Mouse (Mus musculus): ENCODE data around the gene Mtmr12. TPM values are rescaled to one million over a fixed set of nuclear protein-coding genes. Genes with fewer than 3 reads are reported as not detected.
A peak's percentile ranks its signal among the peaks of the same experiment; 100 is the strongest.

Gene Mtmr12
- total and polyA plus RNA-seq, 2 experiments from 2014 or later: 5.5 to 13.1 TPM

DNA sequence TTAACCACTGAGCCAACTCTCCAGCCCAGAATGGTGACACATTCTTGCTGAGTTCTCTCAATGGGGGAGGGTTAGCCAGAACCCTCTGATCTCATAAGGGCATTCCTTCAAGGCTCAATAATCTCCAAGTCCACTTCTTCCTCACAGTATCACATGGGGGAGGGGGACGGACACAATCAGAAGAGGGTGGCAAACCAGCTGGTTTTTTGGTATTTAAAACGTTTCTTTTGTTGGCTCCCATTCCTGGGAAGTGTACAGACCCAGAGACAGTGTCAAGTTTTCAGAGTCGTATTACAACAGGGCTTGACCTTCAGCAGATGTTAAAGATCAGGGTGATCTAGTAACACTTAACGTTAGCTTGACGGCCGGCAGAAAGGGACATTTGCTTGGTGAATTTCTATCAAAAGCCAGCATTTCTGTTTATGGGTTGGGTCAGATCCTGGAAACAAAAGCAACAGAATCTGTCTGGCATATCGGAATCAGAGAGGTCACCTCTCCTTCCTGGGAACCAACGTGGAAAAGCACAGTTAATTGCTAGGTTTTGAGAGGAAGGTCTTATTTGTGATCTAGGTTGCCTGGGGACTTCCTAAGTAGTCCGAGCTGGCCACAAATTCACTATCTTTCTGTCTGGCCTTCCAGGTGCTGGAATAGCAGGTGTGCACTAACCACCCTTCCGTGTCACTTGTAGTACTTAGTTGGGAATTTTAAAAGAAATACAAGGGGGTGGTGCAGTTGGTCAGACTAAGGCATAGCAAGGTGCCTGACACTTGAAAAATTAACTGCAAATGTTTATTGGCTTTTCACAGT lies 1.1 kb upstream of the Mtmr12 start:
- 52% methylated on average over 10 of the region's 10 CpGs for WGBS

DNA sequence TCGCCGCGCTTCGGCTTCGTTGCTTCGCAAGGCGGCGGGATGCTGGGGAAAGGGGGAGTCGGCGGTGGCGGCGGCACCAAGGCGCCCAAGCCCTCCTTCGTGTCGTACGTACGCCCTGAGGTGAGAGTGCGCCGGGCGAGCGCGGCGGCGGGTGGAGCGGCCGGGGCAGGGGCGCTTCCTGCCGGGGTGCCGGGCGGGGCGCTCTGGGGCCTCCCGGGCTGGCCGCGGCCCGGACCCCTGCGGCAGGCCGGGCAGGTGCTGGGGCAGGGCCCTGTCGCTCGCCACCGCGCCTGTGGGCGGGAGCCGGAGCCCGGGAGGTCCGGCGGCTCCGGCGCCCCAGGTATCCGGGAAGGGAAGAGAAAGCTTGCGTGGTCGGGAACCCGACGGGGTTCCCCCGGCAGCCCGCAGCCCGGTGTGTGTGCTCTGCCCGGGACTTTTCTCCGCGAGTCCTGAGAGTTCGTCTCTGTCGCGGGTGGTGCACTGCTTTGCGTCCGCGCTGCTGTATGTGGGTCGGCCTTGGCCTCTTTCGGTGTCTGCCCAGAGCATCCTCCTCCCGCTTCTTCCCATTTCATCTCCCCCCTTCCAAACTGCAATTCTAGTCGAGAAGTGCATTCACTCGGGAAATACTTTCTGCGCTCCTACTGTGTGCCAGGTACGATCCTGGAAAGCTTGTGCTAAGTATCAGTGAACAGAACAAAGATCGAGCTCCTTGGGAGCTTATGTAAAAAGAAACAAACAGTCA lies 503 bp downstream of the Mtmr12 start:
- peak overlapping the region; percentile 92 for H3K9ac ChIP-seq
- peak; percentile 77 for ATAC-seq
- H3K4me2 ChIP-seq (ENCODE audit: low read depth): peak overlapping the region; percentile 67
- H3K9me3 ChIP-seq (ENCODE audit: low read length): no peaks in the 10 kb centered on the region
- peak overlapping the region; percentile 92 for H3K4me3 ChIP-seq (ENCODE audit: low read depth, low read length)
- peak; percentile 58 for DNase-seq
- no peaks in the 10 kb centered on the region for H3K36me3 ChIP-seq (ENCODE audit: insufficient read depth)
- H3K4me1 ChIP-seq (ENCODE audit: insufficient read depth): peaks cover 11% of the 10 kb centered on the region; the same call in 1 of the 2 replicates
- H3K27me3 ChIP-seq (ENCODE audit: insufficient read depth, low read length): no peaks in the 10 kb centered on the region
- TF ChIP-seq CTCF (IDR thresholded peaks at IDR 0.05; ENCODE audit: low read depth): no peak
- under 1% methylated on average over 64 of the region's 73 CpGs for WGBS
- peak overlapping the region; percentile 93 for H3K27ac ChIP-seq (ENCODE audit: low read depth, low read length)

More for the DNA sequence above, 1.1 kb upstream of the Mtmr12 start:
- no peak for TF ChIP-seq CTCF (IDR thresholded peaks at IDR 0.05; ENCODE audit: low read depth)
- Histone ChIP-seq H3K27ac (ENCODE audit: low read depth, low read length) (no peak overlapping the region), H3K9me3 (ENCODE audit: low read length) (no peaks in the 10 kb centered on the region), H3K4me1 (ENCODE audit: insufficient read depth) (peaks cover 11% of the 10 kb centered on the region; the same call in 1 of the 2 replicates), H3K36me3 (ENCODE audit: insufficient read depth) (no peaks in the 10 kb centered on the region), H3K27me3 (ENCODE audit: insufficient read depth, low read length) (no peaks in the 10 kb centered on the region), H3K4me2 (ENCODE audit: low read depth) (peak overlapping the region; percentile 67), H3K4me3 (ENCODE audit: low read depth, low read length) (peak overlapping the region; percentile 92; the same call in 1 of the 2 replicates), H3K9ac (no peak overlapping the region)
- ATAC-seq (no peak), DNase-seq (no peak)

DNA sequence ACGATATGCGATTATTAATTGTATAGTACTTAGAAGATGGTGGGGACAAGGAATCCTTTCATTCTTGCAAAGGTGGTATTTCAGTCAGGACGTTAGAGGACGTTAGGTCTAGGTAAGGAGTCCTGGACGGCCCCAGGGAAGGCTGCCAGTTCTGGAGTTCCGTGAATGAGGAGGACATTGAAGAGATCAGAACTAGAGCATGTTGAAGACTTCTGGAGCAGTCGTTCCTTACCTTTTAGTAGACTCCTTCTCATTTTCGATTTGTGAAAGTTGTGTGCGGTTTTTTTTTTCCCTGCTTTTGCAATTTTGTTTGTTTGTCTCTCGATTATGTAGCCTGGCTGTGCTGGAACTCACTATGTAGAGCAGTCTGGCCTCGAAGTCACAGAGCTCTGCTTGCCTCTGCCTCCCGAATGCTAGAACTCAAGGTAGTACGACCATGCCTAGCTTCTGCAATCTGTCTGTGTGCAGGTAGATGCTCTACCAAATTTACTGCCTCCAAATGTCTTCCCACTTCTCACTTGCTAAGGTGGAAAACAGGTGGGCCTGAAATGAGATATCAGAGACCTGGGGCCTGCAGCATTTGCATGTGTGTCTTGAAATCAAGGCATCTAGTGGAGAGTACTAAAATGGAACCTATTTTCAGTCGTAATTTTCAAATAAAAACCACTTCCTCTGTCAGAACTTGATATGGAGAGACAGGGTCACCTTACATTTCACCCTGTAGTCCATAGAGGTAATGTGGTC lies 1.2 kb downstream of the Mtmr12 start:
- peak overlapping the region; percentile 67 for H3K4me2 ChIP-seq (ENCODE audit: low read depth)
- no peak for TF ChIP-seq CTCF (IDR thresholded peaks at IDR 0.05; ENCODE audit: low read depth)
- no peaks in the 10 kb centered on the region for H3K36me3 ChIP-seq (ENCODE audit: insufficient read depth)
- peak overlapping the region; percentile 92 for H3K9ac ChIP-seq
- peaks cover 11% of the 10 kb centered on the region; the same call in 1 of the 2 replicates for H3K4me1 ChIP-seq (ENCODE audit: insufficient read depth)
- no peaks in the 10 kb centered on the region for H3K9me3 ChIP-seq (ENCODE audit: low read length)
- ATAC-seq (no peak), DNase-seq (no peak)
- H3K27ac ChIP-seq (ENCODE audit: low read depth, low read length): no peak overlapping the region
- H3K27me3 ChIP-seq (ENCODE audit: insufficient read depth, low read length): no peaks in the 10 kb centered on the region
- H3K4me3 ChIP-seq (ENCODE audit: low read depth, low read length): peak overlapping the region; percentile 92
- WGBS: 36% methylated on average over 14 of the region's 14 CpGs

DNA sequence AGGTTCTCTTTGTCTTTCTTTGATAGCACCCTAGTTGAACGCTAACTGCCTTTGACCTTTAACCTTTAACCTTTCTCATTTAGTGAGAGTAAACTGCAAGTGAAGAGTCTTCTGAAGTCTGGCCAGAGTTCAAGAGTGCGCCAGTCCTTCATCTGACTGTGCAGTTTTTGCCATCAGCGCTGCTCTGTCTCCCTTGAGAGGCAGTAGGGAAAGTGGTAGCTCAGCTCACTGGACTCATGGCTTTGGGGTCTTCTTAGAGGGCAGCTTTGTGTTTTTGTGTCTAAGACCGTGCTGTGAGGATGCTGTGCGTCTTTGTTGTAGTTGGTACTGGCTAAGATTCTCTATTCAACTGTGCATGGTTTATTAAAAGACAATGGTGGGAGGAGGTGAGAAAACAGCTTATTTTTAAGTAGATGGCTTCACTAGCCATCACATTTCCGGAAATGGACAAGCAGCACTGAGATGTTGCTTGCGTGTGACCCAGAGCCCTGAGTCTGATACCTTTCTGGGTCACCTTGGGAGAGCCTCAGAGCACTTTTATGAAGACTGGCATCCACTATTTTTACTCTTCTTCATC lies 1.9 kb downstream of the Mtmr12 start:
- WGBS: 77% methylated on average over 7 of the region's 7 CpGs
- Histone ChIP-seq H3K27ac (ENCODE audit: low read depth, low read length) (no peak overlapping the region), H3K27me3 (ENCODE audit: insufficient read depth, low read length) (no peaks in the 10 kb centered on the region), H3K36me3 (ENCODE audit: insufficient read depth) (no peaks in the 10 kb centered on the region), H3K9ac (no peak overlapping the region), H3K4me2 (ENCODE audit: low read depth) (no peak overlapping the region), H3K4me1 (ENCODE audit: insufficient read depth) (peaks cover 11% of the 10 kb centered on the region; the same call in 1 of the 2 replicates), H3K4me3 (ENCODE audit: low read depth, low read length) (no peak overlapping the region), H3K9me3 (ENCODE audit: low read length) (no peaks in the 10 kb centered on the region)
- ATAC-seq (no peak), DNase-seq (no peak)
- TF ChIP-seq CTCF (IDR thresholded peaks at IDR 0.05; ENCODE audit: low read depth): no peak

DNA sequence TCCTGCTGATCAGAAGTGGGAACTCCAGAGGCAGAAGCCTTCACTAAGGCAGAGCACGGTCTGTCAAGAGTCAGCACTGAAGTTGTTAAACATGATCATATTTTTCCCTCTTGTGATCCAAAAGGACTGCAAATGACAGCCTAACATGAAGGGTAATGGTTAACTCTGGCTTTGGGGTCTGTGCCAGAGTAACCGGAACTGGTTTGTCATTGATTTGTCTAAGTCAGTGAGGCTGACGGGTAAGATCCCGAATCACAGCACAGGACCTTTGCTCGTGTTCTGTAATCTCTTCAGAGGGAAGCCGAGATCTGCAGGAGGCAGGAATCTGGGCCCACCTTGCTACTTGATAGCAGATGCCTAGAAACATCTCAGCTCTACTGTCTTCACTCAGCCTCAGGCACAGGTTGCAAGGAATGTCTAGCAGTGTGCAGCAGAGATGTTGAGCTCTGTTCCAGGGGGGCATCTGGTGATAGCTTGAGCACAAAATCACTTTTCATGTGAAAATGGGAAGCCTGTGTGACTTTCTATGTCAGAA lies 2.8 kb downstream of the Mtmr12 start:
- no peaks in the 10 kb centered on the region for H3K27me3 ChIP-seq (ENCODE audit: insufficient read depth, low read length)
- no peaks in the 10 kb centered on the region for H3K36me3 ChIP-seq (ENCODE audit: insufficient read depth)
- H3K4me3 ChIP-seq (ENCODE audit: low read depth, low read length): no peak overlapping the region
- 77% methylated on average over 6 of the region's 6 CpGs for WGBS
- no peaks in the 10 kb centered on the region for H3K9me3 ChIP-seq (ENCODE audit: low read length)
- TF ChIP-seq CTCF (IDR thresholded peaks at IDR 0.05; ENCODE audit: low read depth): no peak
- DNase-seq: no peak
- H3K4me1 ChIP-seq (ENCODE audit: insufficient read depth): peaks cover 11% of the 10 kb centered on the region; the same call in 1 of the 2 replicates
- no peak overlapping the region for H3K27ac ChIP-seq (ENCODE audit: low read depth, low read length)
- no peak overlapping the region for H3K4me2 ChIP-seq (ENCODE audit: low read depth)
- no peak overlapping the region for H3K9ac ChIP-seq
- ATAC-seq: no peak

DNA sequence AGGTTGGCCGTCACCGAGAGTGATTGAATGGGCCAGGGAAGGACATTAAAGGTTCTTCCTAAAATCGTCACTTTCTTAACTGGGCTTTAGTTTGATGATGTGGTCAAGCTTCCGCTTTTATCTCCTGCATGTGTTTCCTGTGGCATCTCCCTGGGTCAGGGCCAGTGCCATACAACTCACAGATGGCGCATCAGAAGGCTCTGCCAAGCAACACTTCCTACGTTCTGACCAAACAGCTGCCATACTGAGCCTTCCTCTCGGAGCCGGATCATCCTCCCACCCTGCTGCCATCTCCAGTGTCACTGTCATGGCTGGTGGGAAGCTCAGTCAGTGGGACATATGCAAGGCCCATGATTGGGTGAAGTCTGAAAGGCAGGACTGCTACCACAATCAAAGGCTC lies 6.7 kb downstream of the Mtmr12 start:
- Histone ChIP-seq H3K9me3 (ENCODE audit: low read length) (no peaks in the 10 kb centered on the region), H3K4me1 (ENCODE audit: insufficient read depth) (peaks cover 5% of the 10 kb centered on the region; the same call in 1 of the 2 replicates), H3K36me3 (ENCODE audit: insufficient read depth) (no peaks in the 10 kb centered on the region), H3K27ac (ENCODE audit: low read depth, low read length) (no peak overlapping the region), H3K27me3 (ENCODE audit: insufficient read depth, low read length) (no peaks in the 10 kb centered on the region), H3K4me2 (ENCODE audit: low read depth) (no peak overlapping the region), H3K9ac (no peak overlapping the region), H3K4me3 (ENCODE audit: low read depth, low read length) (no peak overlapping the region)
- 67% methylated on average over 8 of the region's 8 CpGs for WGBS
- ATAC-seq (peak; percentile 72), DNase-seq (no peak)
- no peak for TF ChIP-seq CTCF (IDR thresholded peaks at IDR 0.05; ENCODE audit: low read depth)
